Mouse (Mus musculus): ENCODE measurements at regions not wholly inside any gene's neighbourhood (a gene's known extent, or its start where the extent isn't known, plus 50 kb on each side); places are given as distances from the start of the nearest gene placed in this dataset.
"Not testable (repeated sequence)": the region's sequence is repeated elsewhere in the genome, so short reads cannot be mapped to it uniquely, and the experiment has no call there.

DNA sequence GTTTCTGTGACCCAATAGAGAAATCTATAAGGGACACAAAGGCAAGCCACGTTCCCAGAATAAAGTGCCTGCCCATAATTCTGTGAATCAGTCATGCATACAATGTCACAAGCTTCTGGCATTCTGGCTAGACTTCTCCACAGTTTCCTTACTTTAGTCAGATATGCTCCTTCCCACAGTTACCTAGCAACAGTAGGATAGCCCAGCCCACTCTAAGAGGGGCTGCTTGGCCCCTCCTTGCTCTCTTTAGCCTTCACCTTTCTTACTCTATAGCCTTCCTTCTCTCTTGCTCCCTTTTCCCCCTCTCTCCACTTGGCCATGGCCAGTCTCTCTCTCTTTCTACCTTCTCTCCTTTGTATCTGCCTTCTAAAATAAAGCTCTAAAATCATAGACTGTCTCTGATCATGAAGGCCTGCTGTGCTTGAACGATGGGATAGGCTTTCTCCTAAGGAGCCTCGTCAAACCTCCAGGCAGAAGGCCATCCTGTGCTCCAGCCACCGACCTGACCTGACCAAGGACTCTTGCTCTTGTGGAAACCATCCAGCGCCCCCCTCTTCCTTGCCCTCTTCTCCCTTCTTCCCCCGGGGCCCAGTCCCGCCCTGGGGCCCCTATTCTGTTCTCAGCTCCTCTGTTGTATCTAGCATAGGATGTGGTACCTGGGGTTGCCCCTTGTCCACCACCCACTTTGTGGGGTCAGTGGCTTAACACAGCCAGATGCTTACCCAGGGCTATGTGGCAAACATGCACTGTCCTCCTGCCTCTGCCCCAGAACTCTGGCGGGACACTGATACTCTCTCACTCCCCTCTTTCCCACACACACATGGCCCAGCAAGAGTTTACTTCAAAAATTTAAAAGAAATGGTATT, 1723.8 kb upstream of the Igfbp7 start:
- peak; percentile 16 for DNase-seq (ENCODE audit: low read depth)
- TF ChIP-seq POLR2A (IDR thresholded peaks at IDR 0.05; ENCODE audit: borderline replicate concordance, extremely low read depth, insufficient read depth, insufficient read length, poor library complexity, severe bottlenecking) (no peak), CTCF (IDR thresholded peaks at IDR 0.05; ENCODE audit: borderline replicate concordance, extremely low read depth, insufficient read depth, insufficient read length) (no peak)

DNA sequence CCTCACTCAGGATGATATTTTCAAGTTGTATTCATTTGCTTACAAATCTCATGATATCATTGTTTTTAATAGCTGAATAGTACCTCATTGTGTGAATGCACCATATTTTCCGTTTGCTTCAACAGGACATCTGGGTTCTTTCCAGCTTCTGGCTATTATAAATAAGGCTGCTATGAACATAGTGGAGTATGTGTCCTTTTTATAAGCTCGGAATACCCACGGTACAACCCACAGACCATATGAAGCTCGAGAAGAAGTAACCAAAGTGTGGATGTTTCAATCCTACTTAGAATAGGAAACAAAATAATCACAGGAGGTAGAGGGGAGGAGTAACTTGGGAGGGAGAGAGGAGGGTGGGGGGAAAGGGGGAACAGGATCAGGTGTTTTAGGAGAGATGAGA, 1675.3 kb upstream of the Igfbp7 start:
- TF ChIP-seq POLR2A (IDR thresholded peaks at IDR 0.05; ENCODE audit: borderline replicate concordance, extremely low read depth, insufficient read depth, insufficient read length, poor library complexity, severe bottlenecking) (no peak), CTCF (IDR thresholded peaks at IDR 0.05; ENCODE audit: borderline replicate concordance, extremely low read depth, insufficient read depth, insufficient read length) (no peak)
- no peak for DNase-seq (ENCODE audit: low read depth)

DNA sequence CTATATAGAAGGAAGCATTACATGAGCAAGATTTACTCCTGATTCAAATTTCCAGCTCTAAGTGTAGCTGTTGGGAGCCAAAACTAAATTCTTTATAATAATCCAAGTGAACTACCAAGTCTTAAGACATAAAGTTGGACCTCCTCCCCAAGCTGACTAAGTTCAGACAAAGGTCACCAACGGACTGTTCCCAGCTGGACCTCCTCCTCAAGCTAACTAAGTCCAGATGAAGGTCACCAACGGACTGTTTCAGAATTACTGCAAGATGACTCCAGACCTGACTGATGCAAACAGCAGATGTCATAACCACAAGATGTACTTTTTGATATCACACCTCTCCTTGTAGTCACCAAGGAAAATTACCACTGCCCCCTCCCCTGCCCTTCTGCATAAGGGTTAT, 1652.0 kb upstream of the Igfbp7 start:
- not testable (repeated sequence) for DNase-seq (ENCODE audit: low read depth)

Data from brain, embryonic 14.5 days (tissue).